Mouse (Mus musculus): ENCODE measurements around the gene Ren1. TPM values are rescaled to one million over a fixed set of nuclear protein-coding genes. Genes with fewer than 3 reads are reported as not detected.
"Not testable (repeated sequence)": the region's sequence is repeated elsewhere in the genome, so short reads cannot be mapped to it uniquely, and the experiment has no call there.

The Ren1 gene
- polyA plus RNA-seq (2012; rRNA removed) = 0.57 and 0.92 TPM in 2 replicates

DNA sequence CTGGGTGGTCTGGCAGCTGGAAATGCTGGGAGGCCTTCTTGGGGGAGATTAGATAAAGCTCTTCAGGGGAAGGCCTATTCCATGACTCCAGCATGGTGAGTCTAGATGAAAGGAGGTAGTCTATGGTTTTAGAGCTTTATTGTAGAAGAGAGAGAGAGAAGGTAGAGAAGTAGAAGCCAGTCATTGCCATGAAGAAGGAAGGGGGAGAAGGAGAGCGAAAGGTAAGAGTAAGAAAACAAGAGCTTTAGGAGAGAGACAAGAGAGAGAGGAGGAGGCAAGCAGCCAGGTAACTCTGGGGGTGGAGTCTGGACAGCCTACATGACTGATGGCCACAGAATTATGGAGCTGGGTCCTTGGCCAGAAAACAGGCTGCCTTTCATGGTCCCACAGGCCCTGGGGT, at the start of gene Ren1:
Gene Ren1 (plus strand): TSS at position 301 of the 400 bp plus-strand sequence.
- no peak for DNase-seq (ENCODE audit: low read depth)

DNA sequence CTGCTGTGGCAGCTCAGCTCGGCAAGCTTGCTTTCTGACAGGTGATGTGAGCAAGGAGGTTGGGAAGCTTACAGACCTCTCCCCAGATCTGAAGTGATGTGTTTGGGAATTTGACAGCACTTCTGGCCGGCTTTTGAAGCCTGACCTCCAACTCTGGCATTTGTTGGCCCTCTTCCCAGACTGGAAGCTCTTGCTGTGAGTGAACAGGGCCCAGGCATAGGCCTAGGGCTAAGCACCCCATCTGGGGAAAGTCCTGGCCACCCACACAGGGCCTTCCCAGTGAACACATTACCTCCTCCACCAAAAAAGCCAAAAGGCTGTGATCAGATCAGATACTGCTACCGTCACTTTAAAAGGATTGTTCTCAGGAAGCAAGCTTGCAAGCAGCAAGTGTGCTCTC, 47.8 kb upstream of the Ren1 start:
- DNase-seq (ENCODE audit: low read depth) = no peak

GRCm38 (mm10) chr1:133306842-133307241, 43.5 kb upstream of the Ren1 start:
- DNase-seq (ENCODE audit: low read depth) = no peak

DNA sequence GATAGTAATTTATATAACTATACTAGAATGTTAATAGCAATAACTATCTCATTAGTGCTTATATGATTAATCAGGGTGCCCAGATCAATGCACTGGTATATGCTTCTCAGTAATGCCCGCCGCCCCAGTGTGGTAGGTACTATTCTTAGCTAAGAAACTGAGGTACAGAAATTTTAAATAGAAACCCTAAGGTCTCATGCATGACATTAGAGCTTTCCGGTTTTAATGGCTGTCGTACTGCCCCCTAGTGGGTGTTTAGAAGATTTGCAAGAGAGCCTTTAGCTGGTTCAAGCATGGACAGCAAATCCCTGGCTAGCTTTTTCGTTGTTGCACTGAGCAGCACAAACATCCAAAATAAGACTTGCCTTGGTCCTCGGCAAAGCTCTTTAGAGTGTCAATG, 43.0 kb upstream of the Ren1 start:
- no peak for DNase-seq (ENCODE audit: low read depth)

DNA sequence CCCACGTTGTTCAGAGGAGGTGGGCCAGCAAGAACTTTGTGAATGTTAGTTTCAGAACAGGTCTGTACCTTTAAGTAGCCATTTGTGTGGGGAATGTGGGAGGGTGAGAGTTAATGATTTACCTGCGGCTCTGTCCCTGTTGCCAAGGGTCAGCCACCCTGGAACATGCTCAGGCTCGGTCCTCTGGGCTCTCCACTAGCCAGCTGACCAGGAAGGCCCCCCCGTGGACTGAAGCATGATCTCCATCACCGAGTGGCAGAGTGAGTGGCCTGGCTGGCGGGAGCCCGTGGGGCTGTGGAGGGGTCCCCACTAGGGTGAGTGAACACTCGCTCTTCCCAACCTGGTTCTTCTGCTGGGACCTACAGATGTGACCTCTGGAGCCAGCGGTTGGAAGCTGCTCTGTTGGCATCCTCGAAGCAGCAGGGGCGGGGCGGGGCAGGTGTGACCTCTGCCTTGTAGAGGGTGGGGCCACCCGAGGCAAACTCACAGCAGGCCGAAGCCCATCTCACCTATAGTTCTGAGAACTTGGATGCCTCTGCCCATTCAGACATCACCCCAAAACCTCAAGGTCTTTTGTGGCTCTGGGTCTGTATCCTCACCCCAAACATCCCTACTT, 40.5 kb upstream of the Ren1 start, which contains the start of gene Golt1a:
Gene Golt1a (plus strand): TSS at position 149 of the 616 bp plus-strand sequence.
- no peak for DNase-seq (ENCODE audit: low read depth)

GRCm38 (mm10) chr1:133311240-133311639, 39.1 kb upstream of the Ren1 start:
- DNase-seq (ENCODE audit: low read depth) = no peak

- DNase-seq (ENCODE audit: low read depth) = no peak
Measured at GRCm38 (mm10) chr1:133311946-133312345, 38.4 kb upstream of the Ren1 start.

- DNase-seq (ENCODE audit: low read depth) = no peak
Measured at GRCm38 (mm10) chr1:133314364-133314763, 35.9 kb upstream of the Ren1 start.

DNA sequence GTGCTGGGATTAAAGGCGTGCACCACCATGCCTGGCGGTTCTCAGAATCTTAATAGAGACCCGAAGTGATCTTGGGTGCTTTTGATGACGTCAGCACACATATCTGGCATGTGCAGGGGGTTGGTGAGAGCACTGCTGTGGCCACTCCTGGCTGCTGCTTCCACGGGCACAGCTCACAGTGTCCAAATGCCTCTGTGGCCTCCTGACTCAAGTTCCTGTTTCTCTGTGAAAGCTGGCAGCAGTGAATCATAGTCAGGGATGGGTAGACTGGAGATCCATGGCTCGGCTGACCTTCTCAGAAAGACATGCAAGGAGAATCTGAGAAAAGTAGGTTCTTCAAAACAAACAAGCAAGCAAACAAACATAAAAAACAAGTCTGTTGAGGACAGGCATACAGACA, 34.5 kb upstream of the Ren1 start:
- DNase-seq (ENCODE audit: low read depth) = no peak

DNA sequence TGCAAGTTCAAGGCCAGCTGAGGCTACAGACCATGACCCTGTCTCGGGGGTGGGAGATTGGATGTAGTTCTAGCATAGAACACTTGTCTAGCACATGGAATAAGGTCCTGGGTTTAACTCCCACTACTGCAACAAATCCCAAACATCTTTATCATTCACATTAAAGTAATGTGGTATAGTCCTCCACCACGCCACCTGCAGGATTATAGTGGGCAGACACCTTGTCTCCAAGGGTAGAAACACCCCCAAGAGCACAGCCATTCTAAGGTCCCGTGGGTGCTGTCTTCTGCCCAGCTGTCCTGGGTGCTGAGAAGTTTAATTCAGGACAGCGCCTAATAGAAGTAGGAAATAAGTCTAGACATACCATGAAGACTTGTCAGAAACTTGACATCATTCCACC, 33.7 kb upstream of the Ren1 start:
- DNase-seq (ENCODE audit: low read depth) = no peak

GRCm38 (mm10) chr1:133317149-133317548, 33.2 kb upstream of the Ren1 start:
- no peak for DNase-seq (ENCODE audit: low read depth)

DNA sequence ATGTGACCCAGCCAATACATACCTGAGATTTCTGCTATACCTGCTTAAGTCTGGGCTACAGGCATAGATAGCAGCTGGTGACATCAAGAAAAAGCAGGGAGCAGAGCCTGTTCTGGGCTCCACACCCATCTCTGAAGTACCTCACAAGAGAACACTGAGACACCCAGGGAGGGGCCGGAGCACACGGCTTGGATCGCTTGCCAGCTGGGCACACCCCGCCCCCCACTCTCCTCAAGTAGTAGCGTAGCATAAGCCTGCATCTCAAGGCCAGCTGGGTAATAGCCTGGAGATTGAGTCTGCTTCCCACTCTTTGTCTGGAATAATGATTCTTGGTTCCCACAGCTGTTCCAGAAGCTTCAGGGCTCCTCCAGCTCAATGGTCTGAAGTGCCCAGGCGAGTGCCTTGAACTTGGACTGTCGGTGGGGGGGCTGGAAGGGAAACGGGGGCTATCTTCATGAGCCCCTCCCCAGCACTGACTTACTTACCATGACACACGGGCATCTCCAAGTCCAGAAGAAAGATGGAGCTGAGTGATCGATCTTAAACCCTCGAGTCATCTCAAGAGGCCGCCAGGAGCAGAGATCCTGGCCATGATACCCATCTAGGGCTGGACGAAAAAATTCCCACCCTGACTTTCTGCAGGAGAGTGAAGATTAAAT, 28.9 kb upstream of the Ren1 start, which contains the start of gene Kiss1:
Gene Kiss1 (plus strand): TSS at position 609 of the 659 bp plus-strand sequence.
- no peak for DNase-seq (ENCODE audit: low read depth)

DNA sequence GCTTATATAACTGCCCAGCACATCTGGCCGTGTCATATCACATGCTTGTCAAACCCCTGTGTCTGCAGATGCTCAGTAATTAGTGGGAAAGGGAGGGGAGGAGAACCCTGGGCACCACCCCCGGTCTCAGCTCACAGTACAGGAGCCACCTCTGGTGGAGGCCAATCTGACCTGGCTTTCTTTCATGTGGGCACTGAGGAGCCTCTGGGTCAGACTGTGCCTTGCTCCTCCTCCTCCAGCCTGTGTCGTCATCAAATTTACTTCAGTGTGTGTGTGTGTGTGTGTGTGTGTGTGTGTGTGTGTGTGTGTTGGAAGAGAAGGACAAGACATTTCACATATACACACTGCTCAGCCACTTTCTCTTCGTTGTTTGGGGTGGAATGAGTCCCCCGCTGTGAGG, 27.0 kb upstream of the Ren1 start:
- DNase-seq (ENCODE audit: low read depth) = no peak

DNA sequence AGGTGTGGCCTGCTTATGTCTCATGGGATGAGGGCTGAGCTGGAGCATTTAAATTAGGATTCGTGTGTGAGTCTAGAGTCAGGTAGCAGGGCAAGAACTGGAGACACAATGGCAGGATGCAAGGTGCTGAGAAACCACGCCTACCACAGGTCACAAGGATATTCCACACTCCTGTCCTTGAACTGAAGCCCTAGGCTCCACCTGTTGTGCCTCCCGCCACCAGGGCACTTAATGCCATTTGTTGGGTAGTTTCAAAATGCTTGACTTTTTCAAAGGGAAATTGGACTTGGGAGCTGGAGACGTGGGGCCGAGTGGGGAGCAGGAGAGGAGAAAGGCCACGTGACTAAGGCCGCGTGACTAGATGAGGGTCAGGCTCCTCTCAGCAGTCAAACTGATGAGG, 24.4 kb upstream of the Ren1 start:
- no peak for DNase-seq (ENCODE audit: low read depth)

DNA sequence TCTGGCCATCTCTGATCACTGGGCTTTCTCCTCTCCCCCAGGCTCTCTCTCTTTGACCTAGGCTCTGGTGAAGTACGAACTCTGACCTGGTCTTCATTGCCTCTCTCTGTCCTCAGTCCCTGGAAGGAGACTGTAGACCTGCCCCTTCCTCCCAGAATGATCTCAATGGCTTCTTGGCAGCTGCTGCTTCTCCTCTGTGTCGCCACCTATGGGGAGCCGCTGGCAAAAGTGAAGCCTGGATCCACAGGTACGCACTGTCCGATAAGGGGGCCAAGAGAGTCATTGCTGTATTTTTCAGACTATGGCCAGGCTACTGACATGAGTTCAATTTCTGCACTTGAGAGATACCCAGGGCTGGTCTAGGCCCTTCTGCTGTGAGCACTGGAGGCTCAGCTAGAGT, 23.2 kb upstream of the Ren1 start:
- no peak for DNase-seq (ENCODE audit: low read depth)

- no peak for DNase-seq (ENCODE audit: low read depth)
Measured at GRCm38 (mm10) chr1:133328299-133328795, 22.0 kb upstream of the Ren1 start.

DNA sequence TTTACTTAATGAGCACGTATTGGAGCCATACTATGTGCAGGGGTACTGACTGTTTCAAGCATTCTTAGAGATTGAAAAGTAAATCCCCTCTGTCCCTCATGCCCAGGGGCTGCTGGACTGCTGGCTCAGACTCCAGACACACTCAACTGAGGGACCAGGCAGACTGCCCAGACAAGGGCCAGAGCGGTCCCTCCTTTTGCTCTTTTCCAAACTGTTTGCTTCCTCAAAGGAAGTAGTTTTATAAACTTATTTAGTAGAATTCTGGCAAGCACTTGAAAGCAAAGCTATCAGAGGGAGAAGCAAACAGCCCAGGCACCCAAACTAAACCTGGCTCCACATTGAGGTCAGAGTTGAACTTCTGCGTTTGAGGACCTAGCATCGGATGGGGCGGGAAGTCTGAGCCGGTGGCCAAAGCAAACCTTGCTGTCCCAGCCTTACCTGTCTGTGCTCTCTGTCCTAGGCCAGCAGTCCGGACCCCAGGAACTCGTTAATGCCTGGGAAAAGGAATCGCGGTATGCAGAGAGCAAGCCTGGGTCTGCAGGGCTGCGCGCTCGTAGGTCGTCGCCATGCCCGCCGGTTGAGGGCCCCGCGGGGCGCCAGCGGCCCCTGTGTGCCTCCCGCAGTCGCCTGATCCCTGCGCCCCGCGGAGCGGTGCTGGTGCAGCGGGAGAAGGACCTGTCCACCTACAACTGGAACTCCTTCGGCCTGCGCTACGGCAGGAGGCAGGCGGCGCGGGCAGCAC, 21.2 kb upstream of the Ren1 start:
- no peak for DNase-seq (ENCODE audit: low read depth)

- no peak for DNase-seq (ENCODE audit: low read depth)
Measured at GRCm38 (mm10) chr1:133329638-133329964, 20.7 kb upstream of the Ren1 start.

GRCm38 (mm10) chr1:133331142-133331541, 19.2 kb upstream of the Ren1 start:
- DNase-seq (ENCODE audit: low read depth) = no peak

DNA sequence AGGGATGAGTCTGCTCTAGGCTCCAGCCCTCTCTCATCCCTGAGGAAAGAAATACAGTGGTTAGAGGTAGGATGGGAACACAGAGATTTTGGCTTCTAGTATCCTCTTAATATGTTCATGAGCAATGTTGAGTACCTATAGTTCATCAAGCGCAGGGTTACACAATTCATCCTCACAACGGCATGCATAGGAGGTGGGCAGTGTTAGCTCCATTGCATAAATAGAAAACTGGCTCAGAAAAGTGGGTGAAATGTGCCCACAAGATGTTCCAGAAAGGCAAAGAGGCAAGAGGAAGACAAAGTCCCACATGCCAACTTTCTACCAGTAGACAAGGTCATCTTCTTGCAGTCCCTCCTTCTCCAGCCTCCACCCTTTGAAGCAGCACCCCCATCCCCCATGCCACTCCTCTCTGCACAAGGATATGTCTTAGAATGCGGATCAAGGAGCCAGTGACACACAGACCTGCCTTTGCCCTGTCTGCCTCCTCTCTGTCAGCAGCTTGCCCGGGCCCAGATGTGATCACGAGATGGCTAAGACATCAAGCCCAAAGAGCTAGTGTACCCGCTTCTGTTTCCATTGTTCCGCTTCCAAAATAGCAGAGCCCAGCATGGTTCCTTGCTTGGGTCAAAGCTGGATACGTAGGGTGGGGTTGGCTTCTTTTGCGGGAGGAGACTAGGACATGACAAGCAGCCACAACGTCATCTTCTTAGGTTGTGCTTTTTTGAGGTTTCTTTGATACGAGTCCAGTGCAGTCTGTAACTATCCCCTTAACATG, 17.5 kb upstream of the Ren1 start:
- no peak for DNase-seq (ENCODE audit: low read depth)

DNA sequence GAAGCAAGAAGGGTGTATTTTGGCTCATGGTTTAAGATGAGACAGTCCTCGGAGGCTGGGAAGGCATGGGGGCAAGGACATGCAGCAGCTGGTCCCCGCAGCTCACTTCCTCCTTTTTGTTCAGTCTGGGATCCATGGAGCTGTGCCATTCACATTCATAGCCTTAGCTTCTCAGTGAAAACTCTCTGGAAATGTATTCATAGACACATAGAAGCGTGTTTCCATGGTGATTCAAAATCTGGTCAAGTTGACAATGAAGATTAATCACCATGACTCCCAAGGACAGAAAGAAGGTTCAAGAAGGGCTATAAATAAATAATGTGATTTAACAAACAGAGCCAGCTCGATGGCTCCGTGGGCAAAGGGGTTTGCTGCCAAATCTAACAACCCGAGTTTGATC, 16.4 kb upstream of the Ren1 start:
- no peak for DNase-seq (ENCODE audit: low read depth)

- not testable (repeated sequence) for DNase-seq (ENCODE audit: low read depth)
Measured at GRCm38 (mm10) chr1:133340403-133340802, 9.9 kb upstream of the Ren1 start.

Data from gonadal fat pad, adult 2 months (tissue).